Mouse (Mus musculus) E14TG2a.4 (cell line): ENCODE measurements around the gene Zc3h4.

Experiments used
- H3K27me3 ChIP-seq: 2 replicates; pipeline ENCODE4 v1.6.1; 2014; ENCODE audit warnings: low read length, control low read depth; ENCODE audit not compliant: insufficient read depth
- H3K36me3 ChIP-seq: 2 replicates; pipeline ENCODE4 v1.6.1; 2014; ENCODE audit warnings: low read length, control low read depth; ENCODE audit not compliant: insufficient read depth
- H3K4me1 ChIP-seq: replicated peaks from 2 replicates; pipeline ENCODE4 v1.6.1; 2014; ENCODE audit warnings: low read depth, low read length, control low read depth
- H3K4me3 ChIP-seq: replicated peaks from 2 replicates; pipeline ENCODE4 v1.5.1; 2014; ENCODE audit warnings: mild to moderate bottlenecking, low read length
- H3K9me3 ChIP-seq: 2 replicates; pipeline ENCODE4 v1.6.1; 2014; ENCODE audit warnings: low read length, control low read depth
- CTCF ChIP-seq: conservative IDR thresholded peaks from 2 replicates; pipeline ENCODE4 v1.5.1; 2014; ENCODE audit warnings: low read length
- NANOG ChIP-seq: IDR thresholded peaks from 2 replicates; pipeline ENCODE4 v1.6.1; 2014; ENCODE audit warnings: borderline replicate concordance, low read length, mixed read lengths
- POU5F1 ChIP-seq: IDR thresholded peaks from 2 replicates; pipeline ENCODE4 v1.6.1; 2014; ENCODE audit warnings: low read length, borderline replicate concordance

Gene Zc3h4

DNA sequence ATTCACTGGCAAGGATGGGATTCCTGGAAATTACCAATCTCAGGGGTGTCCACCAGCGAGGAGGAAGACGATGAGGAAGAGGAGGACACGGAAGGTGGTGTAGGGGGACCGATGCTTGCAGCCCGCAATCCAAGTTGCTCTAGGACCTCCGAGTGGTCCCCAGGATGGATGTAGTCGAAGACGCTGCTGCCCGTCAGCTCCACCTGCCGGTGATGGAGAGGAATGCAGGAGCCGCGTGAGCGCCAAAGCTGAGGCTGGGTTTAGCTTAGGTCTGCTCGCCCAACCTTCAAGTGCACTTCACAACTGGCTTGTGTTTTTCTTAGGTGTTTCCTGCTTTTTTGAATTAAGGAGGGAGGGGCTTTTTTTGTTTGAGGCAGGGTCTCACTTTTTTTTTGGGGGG, 62.5 kb downstream of the Zc3h4 start:
- H3K36me3 ChIP-seq, result no peaks in the 10 kb centered on the region
- TF ChIP-seq CTCF, result peak; percentile 90
- no peak for TF ChIP-seq POU5F1
- no peak for TF ChIP-seq NANOG
- no peaks in the 10 kb centered on the region for H3K9me3 ChIP-seq
- H3K27me3 ChIP-seq, result peaks cover 37% of the 10 kb centered on the region
- H3K4me3 ChIP-seq, result no peak overlapping the region
- peaks cover 13% of the 10 kb centered on the region for H3K4me1 ChIP-seq

GRCm38 (mm10) chr7:16465160-16465559, 64.5 kb downstream of the Zc3h4 start:
- peaks cover 22% of the 10 kb centered on the region for H3K4me1 ChIP-seq
- H3K27me3 ChIP-seq, result peaks cover 46% of the 10 kb centered on the region
- no peak overlapping the region for H3K4me3 ChIP-seq
- no peaks in the 10 kb centered on the region for H3K36me3 ChIP-seq
- TF ChIP-seq POU5F1 (no peak), NANOG (no peak), CTCF (peak; percentile 87)
- no peaks in the 10 kb centered on the region for H3K9me3 ChIP-seq

DNA sequence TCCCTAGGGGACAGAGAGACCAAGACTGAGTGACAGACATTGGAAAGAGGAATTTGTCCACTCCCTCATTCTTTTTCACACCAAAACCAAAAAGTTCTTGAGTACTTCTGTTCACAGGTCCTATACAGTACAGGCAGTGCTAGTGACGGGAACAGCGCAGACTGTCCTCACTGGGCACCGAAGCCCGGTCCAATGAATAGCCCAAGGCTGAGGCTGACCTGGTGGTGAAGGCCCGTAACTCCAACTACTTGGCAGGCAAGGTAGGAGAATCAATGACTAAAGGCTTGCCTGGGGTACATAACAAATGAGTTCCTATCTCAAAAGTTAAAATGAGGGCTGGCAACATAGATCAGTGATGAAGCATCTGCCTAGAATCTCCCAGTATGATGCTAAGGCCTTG, 64.9 kb downstream of the Zc3h4 start:
- Histone ChIP-seq H3K4me3 (no peak overlapping the region), H3K9me3 (no peaks in the 10 kb centered on the region), H3K27me3 (peaks cover 46% of the 10 kb centered on the region), H3K36me3 (no peaks in the 10 kb centered on the region), H3K4me1 (peaks cover 22% of the 10 kb centered on the region)
- no peak for TF ChIP-seq CTCF

DNA sequence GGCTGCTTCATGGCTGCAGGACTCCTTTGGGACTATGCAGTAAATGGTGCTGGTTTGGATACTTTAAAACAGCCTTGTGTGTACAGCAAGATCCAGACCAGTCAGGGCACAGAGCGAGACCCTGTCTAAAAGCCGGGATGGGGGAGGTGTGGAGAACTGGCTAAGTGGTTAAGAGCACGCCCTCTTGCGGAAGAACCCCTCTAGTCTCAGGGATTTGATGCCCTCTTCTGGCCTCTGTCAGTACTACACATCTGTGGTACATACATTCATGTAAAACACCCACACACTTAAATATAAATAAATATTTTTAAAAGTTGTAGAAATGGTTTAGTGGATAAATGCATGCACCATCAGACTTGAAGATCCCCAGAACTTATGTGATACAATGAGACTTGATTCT, 65.9 kb downstream of the Zc3h4 start:
- no peak for TF ChIP-seq NANOG
- TF ChIP-seq CTCF, result peak; percentile 71
- TF ChIP-seq POU5F1, result no peak
- H3K9me3 ChIP-seq, result no peaks in the 10 kb centered on the region
- H3K36me3 ChIP-seq, result no peaks in the 10 kb centered on the region
- peaks cover 43% of the 10 kb centered on the region for H3K27me3 ChIP-seq
- peaks cover 19% of the 10 kb centered on the region for H3K4me1 ChIP-seq
- H3K4me3 ChIP-seq, result no peak overlapping the region

GRCm38 (mm10) chr7:16468115-16468514, 67.4 kb downstream of the Zc3h4 start:
- H3K27me3 ChIP-seq, result peaks cover 39% of the 10 kb centered on the region
- no peak for TF ChIP-seq CTCF
- H3K4me1 ChIP-seq, result peaks cover 26% of the 10 kb centered on the region
- H3K9me3 ChIP-seq, result no peaks in the 10 kb centered on the region
- H3K36me3 ChIP-seq, result no peaks in the 10 kb centered on the region
- H3K4me3 ChIP-seq, result 0 out of 2 replicates have a peak overlapping the region, but pooled peaks have one; percentile 17

GRCm38 (mm10) chr7:16471549-16471948, 70.8 kb downstream of the Zc3h4 start:
- no peak overlapping the region for H3K4me3 ChIP-seq
- peaks cover 71% of the 10 kb centered on the region for H3K27me3 ChIP-seq
- TF ChIP-seq NANOG (no peak), CTCF (no peak; the same call in 1 of the 2 replicates), POU5F1 (no peak)
- H3K4me1 ChIP-seq, result peaks cover 50% of the 10 kb centered on the region
- H3K9me3 ChIP-seq, result no peaks in the 10 kb centered on the region
- H3K36me3 ChIP-seq, result no peaks in the 10 kb centered on the region

DNA sequence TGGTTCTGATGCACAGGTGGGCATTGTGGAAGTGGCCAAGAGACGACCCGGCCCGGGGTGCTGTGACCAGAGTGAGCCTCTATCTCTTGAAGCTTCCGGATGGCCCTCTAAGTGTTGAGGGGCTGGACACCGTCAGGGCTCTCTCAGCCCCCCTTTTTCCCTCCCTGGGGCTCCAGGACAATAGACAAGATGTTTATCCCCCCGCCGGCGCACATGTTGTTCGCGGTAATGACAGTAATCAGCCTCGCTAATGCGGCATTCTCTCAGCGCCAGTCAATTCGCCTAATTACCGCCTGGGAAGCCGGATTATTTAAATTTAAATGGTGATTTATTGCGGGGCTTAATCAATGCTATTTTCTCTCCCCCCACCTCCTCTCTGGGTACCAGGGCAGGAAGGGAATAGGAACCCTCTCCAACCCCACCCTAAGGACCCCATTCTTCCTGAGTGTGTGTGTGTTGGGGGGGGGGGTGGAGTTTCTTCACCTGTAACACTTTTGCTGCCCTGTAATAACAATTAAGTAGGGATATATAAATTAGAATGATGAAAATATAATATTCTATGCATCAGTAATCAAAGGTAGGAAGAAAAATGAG, 71.5 kb downstream of the Zc3h4 start:
- Histone ChIP-seq H3K27me3 (peaks cover 76% of the 10 kb centered on the region), H3K9me3 (no peaks in the 10 kb centered on the region), H3K36me3 (no peaks in the 10 kb centered on the region), H3K4me1 (peaks cover 55% of the 10 kb centered on the region), H3K4me3 (0 out of 2 replicates have a peak overlapping the region, but pooled peaks have one; percentile 4)
- TF ChIP-seq POU5F1, result no peak
- 0 out of 2 replicates have a peak, but pooled peaks have one; percentile 10 for TF ChIP-seq NANOG
- TF ChIP-seq CTCF, result no peak

- peaks cover 69% of the 10 kb centered on the region for H3K27me3 ChIP-seq
- peaks cover 45% of the 10 kb centered on the region for H3K4me1 ChIP-seq
- H3K36me3 ChIP-seq, result no peaks in the 10 kb centered on the region
- H3K4me3 ChIP-seq, result peak overlapping the region; percentile 68; the same call in 1 of the 2 replicates
- H3K9me3 ChIP-seq, result no peaks in the 10 kb centered on the region
- no peak for TF ChIP-seq NANOG
- TF ChIP-seq POU5F1, result no peak
- no peak for TF ChIP-seq CTCF
Observed at GRCm38 (mm10) chr7:16473847-16474246, 73.1 kb downstream of the Zc3h4 start.

DNA sequence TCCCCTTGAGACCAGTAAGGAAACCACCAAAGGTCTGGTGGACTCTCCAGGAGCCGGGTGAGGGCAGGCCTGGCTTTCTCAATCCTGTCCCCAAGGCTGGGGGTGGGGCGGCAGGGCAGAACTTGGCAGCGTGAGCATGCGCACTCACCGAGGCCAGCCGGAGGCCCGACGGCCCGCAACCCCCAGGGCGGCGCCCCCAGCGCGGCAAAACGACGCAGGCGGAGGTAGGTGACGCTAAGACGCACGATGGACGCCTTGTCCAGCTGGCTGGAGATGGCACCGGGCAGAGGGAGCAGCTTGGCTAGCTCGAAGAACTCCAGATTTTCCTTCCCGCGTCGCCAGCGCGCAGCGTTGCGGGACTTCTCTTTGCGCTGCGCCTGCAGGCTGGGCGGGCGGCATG, 73.7 kb downstream of the Zc3h4 start:
- peaks cover 44% of the 10 kb centered on the region for H3K4me1 ChIP-seq
- peak overlapping the region; percentile 68 for H3K4me3 ChIP-seq
- TF ChIP-seq CTCF, result no peak
- no peak for TF ChIP-seq NANOG
- TF ChIP-seq POU5F1, result no peak
- H3K9me3 ChIP-seq, result no peaks in the 10 kb centered on the region
- no peaks in the 10 kb centered on the region for H3K36me3 ChIP-seq
- H3K27me3 ChIP-seq, result peaks cover 67% of the 10 kb centered on the region
